Mouse (Mus musculus) myocyte (in vitro differentiated cells): ENCODE measurements around the gene Armc9. TPM values are rescaled to one million over a fixed set of nuclear protein-coding genes. Genes with fewer than 3 reads are reported as not detected.

ENCODE experiments used
- H3K27me3 ChIP-seq: one replicate; pipeline ENCODE4 v1.6.1; 2011; ENCODE audit not compliant: control insufficient read depth, insufficient read depth, insufficient read length
- H3K36me3 ChIP-seq: one replicate; pipeline ENCODE4 v1.6.1; 2011; ENCODE audit not compliant: control insufficient read depth, insufficient read depth
- H3K4me2 ChIP-seq: one replicate; pipeline ENCODE4 v1.6.1; 2011; ENCODE audit warnings: low read depth, control low read depth
- H3K4me3 ChIP-seq: one replicate; pipeline ENCODE4 v1.5.1; 2011; ENCODE audit warnings: mild to moderate bottlenecking, control low read depth, moderate library complexity
- H3K79me2 ChIP-seq: one replicate; pipeline ENCODE4 v1.6.1; 2011; ENCODE audit not compliant: control insufficient read depth, insufficient read depth
- H3ac ChIP-seq: one replicate; pipeline ENCODE4 v1.6.1; 2011; ENCODE audit not compliant: control insufficient read depth, insufficient read length
- CEBPB ChIP-seq: IDR thresholded peaks from 2 replicates; pipeline ENCODE4 v1.6.1; 2011; ENCODE audit warnings: mild to moderate bottlenecking, moderate library complexity; ENCODE audit not compliant: poor library complexity, insufficient read depth, severe bottlenecking
- E2F4 ChIP-seq: IDR thresholded peaks from one replicate; pipeline ENCODE4 v1.6.1; 2011; ENCODE audit warnings: mild to moderate bottlenecking, control low read depth, moderate library complexity; ENCODE audit not compliant: insufficient read depth
- MAX ChIP-seq: IDR thresholded peaks from one replicate; pipeline ENCODE4 v1.6.1; 2011; ENCODE audit warnings: low read depth, mild to moderate bottlenecking, control low read depth
- MYOD1 ChIP-seq, 3 experiments: IDR thresholded peaks; one replicate each; pipeline ENCODE4 v1.6.1; 2011; ENCODE audit warnings: control low read depth in 2 of 3, low read depth in 2 of 3, mild to moderate bottlenecking in 2 of 3, moderate library complexity in 1 of 3; ENCODE audit not compliant: insufficient read length in 2 of 3, control insufficient read depth in 1 of 3
- MYOG ChIP-seq, 3 experiments: IDR thresholded peaks; one replicate each; pipeline ENCODE4 v1.6.1; 2011; ENCODE audit warnings: control low read depth in 2 of 3, low read depth in 2 of 3, mild to moderate bottlenecking in 2 of 3; ENCODE audit not compliant: insufficient read length in 2 of 3, control insufficient read depth in 1 of 3, insufficient read depth in 1 of 3
- POLR2A ChIP-seq: IDR thresholded peaks from one replicate; pipeline ENCODE4 v1.6.1; 2011; ENCODE audit warnings: low read depth, mild to moderate bottlenecking, control low read depth, moderate library complexity; ENCODE audit not compliant: insufficient read length
- POLR2AphosphoS2 ChIP-seq: IDR thresholded peaks from one replicate; pipeline ENCODE4 v1.6.1; 2011; ENCODE audit warnings: low read depth, control low read depth; ENCODE audit not compliant: insufficient read length
- REST ChIP-seq: IDR thresholded peaks from one replicate; pipeline ENCODE4 v1.6.1; 2011; ENCODE audit warnings: mild to moderate bottlenecking, control low read depth, moderate library complexity; ENCODE audit not compliant: insufficient read depth, insufficient read length
- SRF ChIP-seq: IDR thresholded peaks from one replicate; pipeline ENCODE4 v1.6.1; 2011; ENCODE audit warnings: low read depth; ENCODE audit not compliant: control insufficient read depth, insufficient read length
- TCF12 ChIP-seq: IDR thresholded peaks from one replicate; pipeline ENCODE4 v1.6.1; 2011; ENCODE audit warnings: mild to moderate bottlenecking, control low read depth; ENCODE audit not compliant: poor library complexity, insufficient read depth, severe bottlenecking
- TCF3 ChIP-seq: IDR thresholded peaks from one replicate; pipeline ENCODE4 v1.6.1; 2011; ENCODE audit warnings: low read depth, control low read depth; ENCODE audit not compliant: insufficient read length
- USF1 ChIP-seq: IDR thresholded peaks from one replicate; pipeline ENCODE4 v1.6.1; 2011; ENCODE audit warnings: low read depth, mild to moderate bottlenecking, control low read depth, moderate library complexity
- polyA plus RNA-seq: library from polyadenylated mRNA; unstranded; fragments of >200 nt; fragmentation: generic; extraction: Trizol; gene quantifications from one replicate; pipeline ENCODE4 v1.2.1, GENCODE M21; 2012; ENCODE audit warnings: missing spikeins

Armc9 gene
- polyA plus RNA-seq, 1 experiment = 6.4 TPM

- no peaks in the 10 kb centered on the region for H3K79me2 ChIP-seq
- H3K4me2 ChIP-seq = peak overlapping the region; percentile 32
- no peaks in the 10 kb centered on the region for H3K27me3 ChIP-seq
- H3K36me3 ChIP-seq = no peaks in the 10 kb centered on the region
- H3K4me3 ChIP-seq = no peak overlapping the region
- no peak overlapping the region for H3ac ChIP-seq
- TF ChIP-seq MYOD1 (IDR thresholded peaks at IDR 0.05; ENCODE audit: control insufficient read depth in 1 of 3, insufficient read length in 2 of 3, low read depth in 2 of 3) = peak in 1 of 3 experiments; percentile 48
- TF ChIP-seq TCF3 = no peak
- TF ChIP-seq MYOG (IDR thresholded peaks at IDR 0.05; ENCODE audit: control insufficient read depth in 1 of 3, insufficient read depth in 1 of 3, insufficient read length in 2 of 3, low read depth in 2 of 3) = peak in 2 of 3 experiments; percentile 34 to 36
Measured at GRCm38 (mm10) chr1:86268492-86269189, 114.1 kb downstream of the Armc9 start.

- no peaks in the 10 kb centered on the region for H3K27me3 ChIP-seq
- H3K4me2 ChIP-seq = peak overlapping the region; percentile 32
- no peaks in the 10 kb centered on the region for H3K79me2 ChIP-seq
- H3K4me3 ChIP-seq = no peak overlapping the region
- TF ChIP-seq SRF (no peak), MYOD1 (IDR thresholded peaks at IDR 0.05; ENCODE audit: control insufficient read depth in 1 of 3, insufficient read length in 2 of 3, low read depth in 2 of 3) (peak in 1 of 3 experiments; percentile 11), TCF3 (no peak), MAX (no peak), REST (no peak), USF1 (no peak), TCF12 (no peak), MYOG (IDR thresholded peaks at IDR 0.05; ENCODE audit: control insufficient read depth in 1 of 3, insufficient read depth in 1 of 3, insufficient read length in 2 of 3, low read depth in 2 of 3) (no peak)
- no peak overlapping the region for H3ac ChIP-seq
- H3K36me3 ChIP-seq = no peaks in the 10 kb centered on the region
Measured at GRCm38 (mm10) chr1:86269190-86269508, 114.6 kb downstream of the Armc9 start.

- Histone ChIP-seq H3K27me3 (no peaks in the 10 kb centered on the region), H3ac (no peak overlapping the region), H3K4me3 (no peak overlapping the region), H3K4me2 (no peak overlapping the region), H3K36me3 (no peaks in the 10 kb centered on the region), H3K79me2 (no peaks in the 10 kb centered on the region)
- TF ChIP-seq POLR2A (no peak), E2F4 (no peak), USF1 (no peak), SRF (no peak), TCF12 (no peak), CEBPB (no peak), TCF3 (no peak)
Measured at GRCm38 (mm10) chr1:86271707-86272106, 117.1 kb downstream of the Armc9 start.

- no peaks in the 10 kb centered on the region for H3K27me3 ChIP-seq
- TF ChIP-seq E2F4 = no peak
- no peak for TF ChIP-seq POLR2AphosphoS2
- TF ChIP-seq MYOG (IDR thresholded peaks at IDR 0.05; ENCODE audit: control insufficient read depth in 1 of 3, insufficient read depth in 1 of 3, insufficient read length in 2 of 3, low read depth in 2 of 3) = no peak
- TF ChIP-seq POLR2A = no peak
- TF ChIP-seq REST = no peak
- no peak for TF ChIP-seq MAX
- no peak for TF ChIP-seq CEBPB
- TF ChIP-seq USF1 = no peak
- no peak for TF ChIP-seq TCF3
- TF ChIP-seq SRF = no peak
- TF ChIP-seq MYOD1 (IDR thresholded peaks at IDR 0.05; ENCODE audit: control insufficient read depth in 1 of 3, insufficient read length in 2 of 3, low read depth in 2 of 3) = no peak
- no peak overlapping the region for H3ac ChIP-seq
- peak overlapping the region; percentile 40 for H3K4me2 ChIP-seq
- no peak overlapping the region for H3K4me3 ChIP-seq
- H3K79me2 ChIP-seq = no peaks in the 10 kb centered on the region
- H3K36me3 ChIP-seq = no peaks in the 10 kb centered on the region
Measured at GRCm38 (mm10) chr1:86277055-86277454, 122.5 kb downstream of the Armc9 start.

- Histone ChIP-seq H3K36me3 (no peaks in the 10 kb centered on the region), H3K79me2 (no peaks in the 10 kb centered on the region), H3K4me2 (no peak overlapping the region), H3ac (no peak overlapping the region), H3K4me3 (no peak overlapping the region), H3K27me3 (no peaks in the 10 kb centered on the region)
- TF ChIP-seq MYOD1 (IDR thresholded peaks at IDR 0.05; ENCODE audit: control insufficient read depth in 1 of 3, insufficient read length in 2 of 3, low read depth in 2 of 3) (no peak), E2F4 (no peak), MAX (no peak), SRF (no peak), TCF12 (no peak), USF1 (no peak), TCF3 (no peak), CEBPB (no peak), MYOG (IDR thresholded peaks at IDR 0.05; ENCODE audit: control insufficient read depth in 1 of 3, insufficient read depth in 1 of 3, insufficient read length in 2 of 3, low read depth in 2 of 3) (no peak), POLR2A (no peak), POLR2AphosphoS2 (no peak), REST (no peak)
Measured at GRCm38 (mm10) chr1:86281781-86282536, 127.4 kb downstream of the Armc9 start.
